Comparison of ENCODE assay signal across 8 mouse cellular contexts in the genomic region with DNA sequence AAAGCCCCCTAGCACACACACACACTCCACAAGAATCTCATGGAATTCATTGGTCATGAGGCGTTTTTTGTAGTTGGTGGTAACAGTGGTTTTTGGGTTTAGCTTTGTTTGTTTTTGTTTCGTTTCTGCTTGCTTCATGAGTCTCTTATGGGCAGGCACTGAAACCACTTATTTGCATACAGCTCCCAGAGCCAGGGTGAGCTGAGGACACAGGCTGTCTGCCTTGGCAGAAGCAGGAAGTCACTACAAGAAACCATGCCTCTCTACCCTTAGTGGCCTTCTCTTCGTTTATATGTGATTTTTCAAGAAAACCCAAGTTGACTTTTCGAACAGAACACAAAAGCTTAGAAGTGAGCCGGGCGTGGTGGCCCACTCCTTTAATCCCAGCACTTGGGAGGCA.
DNase-seq lines count a peak whose midpoint lies in the region; ATAC-seq lines count a peak whose summit lies in the region.

No protein-coding gene starts in this region.

- H3K36me3 ChIP-seq in macrophage (ENCODE audit: inconsistent target) = no peaks in the 10 kb centered on the region

- H3K79me2 ChIP-seq in macrophage (ENCODE audit: inconsistent target) = no peaks in the 10 kb centered on the region

- WGBS in macrophage (ENCODE audit: missing documents) = 3% methylated on average over 6 of the region's 6 CpGs

- peak; percentile 99 to 100 for ATAC-seq in hematopoietic stem cell, adult 5-6 weeks (replicated peaks in 1 of 2; ENCODE audit: insufficient read depth in 1 of 2, low FRiP score in 2 of 2, low TSS enrichment in 1 of 2, low read depth in 1 of 2, poor library complexity in 2 of 2, severe bottlenecking in 2 of 2)

- peak; percentile 12 for DNase-seq in layer of hippocampus, adult 11-12 months (ENCODE audit: low spot score)
- no peak for DNase-seq in layer of hippocampus, postnatal 10 days (ENCODE audit: low spot score in 2 of 2)
- DNase-seq in ZHBTc4 (ENCODE audit: low read depth, low spot score) = peak; percentile 10
- peak; percentile 52 for DNase-seq in thymus, postnatal 14 days
- no peak for DNase-seq in left cerebral cortex, adult 18-20 months (ENCODE audit: low spot score in 2 of 2)
- no peak for DNase-seq in cerebellum, adult 18-20 months

- H3K4me3 ChIP-seq in macrophage (ENCODE audit: inconsistent target) = no peak overlapping the region; the same call in 1 of the 2 replicates

- H3K27ac ChIP-seq in macrophage = peak overlapping the region; percentile 60

Comparison
In these comparisons a context has a peak if more than half of its experiments do, and no peak if none do; other contexts are left out.
1. DNase-seq: peak in layer of hippocampus, adult 11-12 months (single experiment), ZHBTc4 (single experiment) and thymus, postnatal 14 days (single experiment); none in layer of hippocampus, postnatal 10 days (0 of 2), left cerebral cortex, adult 18-20 months (0 of 2) and cerebellum, adult 18-20 months (0 of 2).